Mouse (Mus musculus): Measurements from ENCODE around the gene Pan2.
"Not testable (repeated sequence)": the region's sequence is repeated elsewhere in the genome, so short reads cannot be mapped to it uniquely, and the experiment has no call there.

The Pan2 gene

DNA sequence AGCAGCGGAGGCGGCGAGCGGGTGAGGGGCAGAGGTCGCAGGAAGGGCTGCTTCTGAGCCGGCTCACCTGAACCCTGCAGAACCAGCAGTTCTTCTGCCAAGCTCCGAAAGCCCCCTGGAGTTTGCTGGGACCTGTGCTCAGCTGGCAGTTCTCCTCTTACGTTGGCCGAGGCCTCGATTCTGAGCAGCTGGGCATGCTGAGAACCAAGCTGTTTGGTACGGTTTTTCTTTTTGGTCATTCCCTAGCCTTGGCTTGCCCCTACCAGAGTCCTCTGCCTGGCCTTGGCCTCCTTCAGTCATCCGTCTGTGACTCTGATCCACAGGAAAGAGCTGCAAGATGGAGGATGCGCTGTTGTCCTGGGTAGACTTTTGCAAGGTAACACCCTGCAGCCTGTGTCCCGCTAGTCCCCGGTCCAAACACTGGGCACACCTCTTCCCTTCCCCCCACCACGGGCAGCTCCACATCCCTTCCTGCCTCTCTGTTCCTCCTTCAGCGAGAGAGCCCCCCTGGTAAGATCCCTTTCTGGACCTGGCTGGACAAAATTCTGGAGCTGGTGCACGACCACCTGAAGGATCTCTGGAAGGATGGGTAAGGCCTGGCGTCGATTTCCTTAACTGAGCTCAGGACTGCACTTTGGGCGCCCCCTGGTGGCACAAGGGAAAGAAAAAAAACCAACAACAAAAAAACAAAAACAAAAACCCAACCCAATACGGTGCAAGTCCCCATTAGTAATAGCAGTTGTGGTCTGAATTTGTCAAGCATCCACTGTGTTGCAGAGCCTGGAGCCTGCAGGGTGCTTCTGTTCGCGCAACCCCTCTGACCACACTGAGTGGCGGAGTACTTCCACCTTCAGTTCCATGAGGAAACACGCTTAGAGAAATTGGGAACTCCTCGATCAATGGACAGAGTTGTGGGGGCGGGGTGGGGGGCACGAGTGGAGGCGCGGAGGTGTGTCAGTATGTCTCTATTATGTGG, 19.2 kb upstream of the Pan2 start:
- no peak for DNase-seq (ENCODE audit: low spot score)

GRCm38 (mm10) chr10:128290594-128290993, 12.5 kb upstream of the Pan2 start:
- DNase-seq (ENCODE audit: low spot score): not testable (repeated sequence)

DNA sequence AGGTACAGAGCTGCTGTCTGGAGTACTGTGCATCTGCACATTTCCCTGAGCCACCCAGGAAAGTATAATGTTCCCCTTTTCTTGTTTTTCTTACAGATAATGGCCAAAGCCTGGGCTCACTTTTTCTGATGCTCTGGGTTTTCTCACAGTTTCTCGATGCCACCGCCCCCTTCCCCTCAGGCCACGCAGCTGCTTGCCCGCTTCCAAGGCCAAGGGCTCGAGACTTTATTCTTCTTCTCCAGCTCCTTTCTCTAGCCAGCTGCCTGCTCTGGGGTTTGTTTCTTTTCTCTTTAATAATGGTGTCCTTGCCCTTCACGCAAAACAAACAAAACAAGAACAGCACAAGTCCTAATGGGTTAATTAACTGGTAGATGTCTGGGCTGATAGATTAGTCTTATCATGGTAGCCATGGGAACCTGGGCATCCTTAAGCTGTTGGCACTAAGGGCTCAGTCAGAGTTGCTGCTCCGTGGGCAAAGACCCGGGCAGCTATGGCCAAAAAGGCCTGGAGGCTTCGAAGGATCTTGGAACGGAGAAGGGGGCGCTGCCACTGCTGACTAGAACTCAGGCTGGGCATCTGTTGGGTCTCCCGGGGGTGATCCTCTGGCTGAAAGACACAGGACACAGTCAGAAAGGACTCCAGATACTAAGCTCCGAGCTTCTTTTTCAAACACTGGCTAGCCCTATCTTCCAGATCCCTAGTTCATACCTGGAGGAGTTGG, 6.6 kb upstream of the Pan2 start:
- DNase-seq (ENCODE audit: low spot score): no peak

DNA sequence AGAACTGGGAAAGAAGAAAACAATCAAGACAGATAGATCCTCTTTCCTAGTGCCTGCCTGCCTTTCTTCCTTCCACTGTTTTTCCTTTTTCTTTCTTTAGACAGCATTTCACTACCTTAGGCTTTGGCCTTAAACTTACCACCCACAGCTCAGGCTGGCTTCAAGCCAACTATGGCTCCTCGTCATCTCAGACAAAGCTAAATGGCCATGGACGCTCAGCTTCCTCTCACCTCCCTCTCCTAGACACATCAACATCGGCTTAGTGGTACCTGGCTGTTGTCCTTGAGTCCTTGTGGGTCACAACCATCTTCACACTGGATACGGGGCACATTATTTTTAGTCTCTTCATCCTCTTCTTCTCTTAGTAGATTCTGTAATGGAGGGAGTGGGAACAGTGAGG, 5.9 kb upstream of the Pan2 start:
- DNase-seq (ENCODE audit: low spot score): no peak

DNA sequence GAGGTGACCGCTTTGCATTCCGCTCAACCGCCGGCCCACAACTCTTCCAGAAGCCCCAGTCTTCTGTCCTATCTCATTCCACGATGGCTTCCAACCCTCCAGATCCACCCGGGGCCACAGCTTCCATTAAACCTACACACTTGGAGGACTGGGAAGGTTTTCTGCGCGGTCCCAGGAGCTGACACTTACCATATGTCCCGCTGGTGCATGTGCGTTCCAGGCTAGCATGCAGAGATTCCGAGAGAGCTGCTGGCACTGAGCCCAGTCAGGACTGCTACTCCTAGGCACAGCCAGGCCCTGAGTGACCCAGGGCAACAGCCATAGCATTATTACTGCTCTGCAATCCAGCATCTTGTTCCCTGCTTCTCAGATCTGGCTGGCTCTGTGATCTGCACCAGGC, 5.5 kb upstream of the Pan2 start:
- no peak for DNase-seq (ENCODE audit: low spot score)

GRCm38 (mm10) chr10:128298243-128298642, 4.9 kb upstream of the Pan2 start:
- DNase-seq (ENCODE audit: low spot score): no peak

- no peak for DNase-seq (ENCODE audit: low spot score)
Measured at GRCm38 (mm10) chr10:128298702-128299171, 4.4 kb upstream of the Pan2 start, which contains the start of gene Il23a. Gene Il23a (minus strand): TSS chr10:128298752.

DNA sequence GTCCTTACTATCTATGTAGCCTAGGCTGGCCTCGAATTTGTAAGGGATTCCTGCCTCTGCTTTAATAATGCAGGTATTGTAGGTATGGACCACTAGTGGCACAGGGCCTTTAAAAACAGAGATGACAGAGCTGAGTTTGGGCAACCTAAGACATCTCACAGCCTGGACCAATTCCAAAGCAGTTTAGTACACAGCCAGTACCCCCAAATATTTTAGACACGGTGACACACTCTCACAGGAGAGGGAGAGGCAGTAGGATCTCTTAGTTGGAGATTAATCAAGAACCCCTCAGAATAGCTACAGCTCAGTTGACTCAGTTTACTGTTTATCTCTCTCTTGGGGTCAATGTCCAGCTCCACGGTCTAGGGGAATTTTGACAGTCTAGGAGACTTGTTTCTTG, 778 bp upstream of the Pan2 start:
- no peak for DNase-seq (ENCODE audit: low spot score)

DNA sequence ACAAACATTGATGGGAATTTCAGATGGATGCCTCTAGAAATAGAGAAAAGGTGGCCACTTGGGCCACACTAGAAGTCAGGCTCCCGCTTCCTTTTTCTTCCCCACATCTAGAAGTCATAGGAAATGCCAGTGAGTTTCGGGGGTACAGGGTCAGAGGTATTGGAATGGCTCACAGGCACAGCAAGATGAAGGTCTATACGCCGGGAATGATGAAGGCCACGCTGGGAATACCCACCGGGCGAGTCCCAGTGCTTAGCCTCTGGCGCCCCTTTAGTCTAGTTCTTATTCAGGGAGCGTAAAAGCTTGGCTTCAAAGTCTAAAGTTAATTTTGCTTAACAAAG, 380 bp upstream of the Pan2 start:
- DNase-seq (ENCODE audit: low spot score): no peak

DNA sequence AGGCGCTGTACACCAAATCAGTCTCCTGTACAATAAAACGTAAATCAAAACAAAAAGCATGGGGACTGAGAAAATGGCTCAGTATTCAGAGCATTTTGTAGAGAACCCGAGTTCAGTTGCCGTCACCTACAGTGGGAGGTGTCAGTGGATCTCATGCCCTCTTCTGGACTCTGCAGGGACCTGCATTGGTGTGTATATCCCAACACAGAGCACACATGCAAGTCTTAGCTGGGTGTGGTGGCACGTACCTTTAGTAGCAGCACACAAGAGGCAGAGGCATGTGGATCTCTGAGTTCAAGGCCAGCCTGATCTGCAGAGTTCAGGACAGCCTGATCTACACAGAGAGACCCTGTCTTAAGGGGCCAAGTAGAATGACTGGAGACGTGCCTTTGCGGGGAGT, 6.5 kb downstream of the Pan2 start:
- no peak for DNase-seq (ENCODE audit: low spot score)

- DNase-seq (ENCODE audit: low spot score): no peak
Measured at GRCm38 (mm10) chr10:128310177-128310576, 7.0 kb downstream of the Pan2 start.

GRCm38 (mm10) chr10:128310902-128311301, 7.8 kb downstream of the Pan2 start:
- no peak for DNase-seq (ENCODE audit: low spot score)

DNA sequence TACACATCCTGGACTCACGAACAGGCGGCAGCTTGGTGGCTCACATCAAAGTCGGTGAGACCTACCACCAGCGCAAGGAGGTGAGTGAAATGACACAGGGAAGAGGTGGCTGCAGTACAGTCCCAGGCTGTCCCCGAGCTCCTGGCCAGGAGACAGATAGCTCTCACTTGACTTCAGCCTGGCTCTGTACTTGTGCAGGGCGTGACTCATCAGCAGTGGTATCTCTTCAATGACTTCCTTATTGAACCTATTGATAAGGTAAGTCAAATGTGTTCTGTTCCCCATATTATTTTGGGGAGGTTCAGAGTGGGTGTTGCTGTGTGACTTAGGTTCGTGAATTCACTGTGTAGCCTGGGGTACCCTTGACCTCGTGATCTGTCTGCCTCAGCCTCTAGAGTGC, 12.4 kb downstream of the Pan2 start:
- no peak for DNase-seq (ENCODE audit: low spot score)

GRCm38 (mm10) chr10:128321641-128322040, 18.5 kb downstream of the Pan2 start:
- DNase-seq (ENCODE audit: low spot score): no peak

DNA sequence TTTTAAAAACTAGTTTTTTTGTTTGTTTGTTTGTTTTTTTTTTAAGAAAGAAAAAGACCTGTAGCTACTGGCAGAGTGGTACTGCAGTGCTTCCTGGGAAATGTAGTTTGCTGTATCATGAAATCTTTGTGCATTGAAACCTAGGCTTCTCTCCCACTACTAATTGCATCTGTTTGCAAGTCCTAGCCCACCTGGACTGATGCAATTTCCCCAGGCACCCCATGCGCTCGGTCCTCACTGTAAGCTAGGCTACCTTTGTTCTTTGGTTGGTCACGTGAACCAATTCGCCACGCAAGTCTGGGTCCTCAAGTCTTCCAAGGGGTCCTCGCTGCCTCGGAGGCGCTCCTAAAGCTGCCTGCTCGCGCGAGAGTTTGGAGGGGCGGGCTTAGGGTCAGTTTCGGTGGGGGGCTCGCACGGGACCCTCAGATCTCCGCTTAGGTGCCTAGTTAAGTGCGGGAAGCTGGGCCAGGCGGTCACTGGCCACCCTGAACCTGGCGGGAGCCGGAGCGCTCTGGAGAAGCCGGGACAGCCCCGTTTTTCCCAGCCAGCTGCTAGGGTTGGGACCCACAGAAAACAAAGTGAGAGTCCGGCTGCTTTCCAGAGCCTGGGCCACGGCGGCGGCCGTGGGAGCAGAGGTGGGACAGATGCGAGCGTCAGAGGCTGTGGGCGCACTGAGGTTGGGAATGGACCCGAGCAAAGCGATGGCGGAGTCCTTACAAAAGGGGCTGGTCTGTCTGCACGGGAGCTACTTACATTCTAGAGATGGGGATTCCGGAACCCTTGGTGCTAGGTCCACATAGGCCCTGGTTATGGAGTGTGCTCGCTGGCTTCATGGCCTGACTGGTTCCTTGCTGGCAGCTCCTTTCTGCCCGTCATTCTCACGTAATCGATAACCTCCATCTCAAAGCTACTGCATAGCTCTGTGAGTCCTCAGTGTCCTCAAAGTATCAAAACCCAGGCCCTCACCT, 19.3 kb downstream of the Pan2 start, which contains the start of gene Cnpy2:
Gene Cnpy2 (plus strand): TSS at position 319 of the 968 bp plus-strand sequence.
- peak; percentile 46 for DNase-seq (ENCODE audit: low spot score)

GRCm38 (mm10) chr10:128323516-128323915, 20.4 kb downstream of the Pan2 start:
- DNase-seq (ENCODE audit: low spot score): no peak

DNA sequence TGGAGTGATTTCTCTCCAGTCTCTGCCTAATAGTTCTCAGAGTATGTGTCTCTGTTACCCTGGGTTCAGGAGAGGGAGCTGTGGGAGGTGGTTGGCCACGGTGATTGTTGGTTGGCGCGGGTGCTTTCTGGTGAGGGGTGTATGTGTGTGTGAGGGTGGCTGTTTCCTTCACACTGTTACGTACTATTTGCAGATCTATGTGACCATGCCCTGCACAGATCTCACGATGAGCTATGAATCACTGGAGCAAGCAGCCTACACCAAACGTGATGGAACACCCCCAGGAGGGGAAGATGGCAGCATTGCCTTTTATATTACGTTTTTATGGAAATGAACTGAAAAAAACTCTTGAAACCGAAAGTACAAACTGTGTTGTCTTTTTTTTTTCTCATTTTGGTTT, 23.7 kb downstream of the Pan2 start:
- no peak for DNase-seq (ENCODE audit: low spot score)

GRCm38 (mm10) chr10:128327610-128328009, 24.5 kb downstream of the Pan2 start:
- DNase-seq (ENCODE audit: low spot score): no peak

- DNase-seq (ENCODE audit: low spot score): not testable (repeated sequence)
Measured at GRCm38 (mm10) chr10:128332358-128333249, 29.5 kb downstream of the Pan2 start.

GRCm38 (mm10) chr10:128335582-128335981, 32.4 kb downstream of the Pan2 start:
- no peak for DNase-seq (ENCODE audit: low spot score)

DNA sequence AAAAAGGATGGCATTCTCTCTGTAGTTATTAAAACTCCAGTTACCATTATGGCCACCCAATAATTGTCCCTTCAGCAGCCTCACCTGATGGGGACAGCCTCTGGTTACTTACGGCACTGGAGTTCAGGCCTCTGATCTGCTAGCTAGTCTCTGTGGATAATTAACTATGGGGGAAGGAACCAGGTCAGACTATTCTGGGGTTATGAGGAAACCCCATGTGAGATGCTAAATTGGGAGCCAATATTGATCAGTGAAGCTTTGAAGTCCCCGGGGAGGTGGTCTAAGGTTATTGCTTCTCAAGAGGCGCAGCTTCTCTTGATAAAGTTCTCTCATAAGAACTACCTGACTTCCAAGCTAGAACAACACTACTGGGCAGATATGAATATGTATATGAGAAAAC, 33.1 kb downstream of the Pan2 start:
- no peak for DNase-seq (ENCODE audit: low spot score)
